In genomic region chr2:92138736-92139135, GRCm38 (mm10) we compare ENCODE assay signal across 22 mouse cellular contexts. TPM values are rescaled to one million over a fixed set of nuclear protein-coding genes. Genes with fewer than 3 reads are reported as not detected.
A peak's percentile ranks its signal among the peaks of the same experiment; 100 is the strongest.
DNase-seq lines count a peak whose midpoint lies in the region; ATAC-seq and TF ChIP-seq lines count a peak whose summit lies in the region.
"Had no signal": no experiment of that assay in that cellular context is flagged by ENCODE, and none has a peak within 500 bp of the region (broad histone marks: within the 10 kb centered on the region; RNA-seq: fewer than 3 reads in every experiment).

No protein-coding gene starts in this region.

- H3K9me3 ChIP-seq in liver, embryonic 12.5 days (replicated peaks) = no peaks in the 10 kb centered on the region
- H3K9me3 ChIP-seq: embryonic facial prominence, embryonic 15.5 days; heart, embryonic 12.5 days; hindbrain, embryonic 15.5 days; intestine, embryonic 15.5 days; limb, embryonic 12.5 days; liver, embryonic 13.5 days; lung, embryonic 15.5 days; midbrain, embryonic 12.5 days; neural tube, embryonic 12.5 days had no signal

- no peaks in the 10 kb centered on the region for H3K4me1 ChIP-seq in heart, adult 2 months (ENCODE audit: control insufficient read depth, insufficient read depth, low read length)
- no peaks in the 10 kb centered on the region for H3K4me1 ChIP-seq in liver, adult 2 months (ENCODE audit: control insufficient read depth, insufficient read depth, low read length)
- H3K4me1 ChIP-seq in liver, embryonic 12.5 days = no peaks in the 10 kb centered on the region
- H3K4me1 ChIP-seq: intestine, embryonic 15.5 days; liver, embryonic 13.5 days; neural tube, embryonic 12.5 days had no signal

- TF ChIP-seq EP300 in heart, adult 2 months (IDR thresholded peaks at IDR 0.05; ENCODE audit: insufficient read depth, low read depth, low read length) = no peak

- intact Hi-C loops in heart, adult 2 months (cut with DNase I) = no loop called here

- H3K4me3 ChIP-seq in heart, adult 2 months = no peak overlapping the region
- no peak overlapping the region for H3K4me3 ChIP-seq in liver, adult 2 months (ENCODE audit: insufficient read depth, low read depth, low read length)
- H3K4me3 ChIP-seq in liver, embryonic 12.5 days = no peak overlapping the region
- H3K4me3 ChIP-seq: embryonic facial prominence, embryonic 15.5 days; heart, embryonic 12.5 days; hindbrain, embryonic 15.5 days; intestine, embryonic 15.5 days; layer of hippocampus, adult 2 months; limb, embryonic 12.5 days; liver, embryonic 13.5 days; lung, embryonic 15.5 days; midbrain, embryonic 12.5 days; neural tube, embryonic 12.5 days had no signal

- no peak for ATAC-seq in liver, embryonic 12.5 days
- ATAC-seq: activated CD4-positive, CD25-positive, alpha-beta regulatory T cell, adult 4 months; forebrain, embryonic 16.5 days; intestine, embryonic 15.5 days had no signal

- no peak for TF ChIP-seq POLR2A in heart, adult 2 months (IDR thresholded peaks at IDR 0.05; ENCODE audit: insufficient read depth, low read depth, low read length)
- no peak for TF ChIP-seq POLR2A in liver, adult 2 months (IDR thresholded peaks at IDR 0.05; ENCODE audit: extremely low read depth, insufficient read depth, low read length)

- TF ChIP-seq CTCF in heart, adult 2 months (IDR thresholded peaks at IDR 0.05) = no peak
- no peak for TF ChIP-seq CTCF in liver, adult 2 months (IDR thresholded peaks at IDR 0.05; ENCODE audit: low read depth, low read length)

- DNase-seq in heart, adult 11 months = peak; percentile 79
- DNase-seq in heart, adult 2 months = no peak
- peak; percentile 3 for DNase-seq in liver, adult 2 months (ENCODE audit: extremely low read depth, low read depth, low spot score)
- DNase-seq in retina, postnatal 7 days (ENCODE audit: low read depth, low spot score) = peak; percentile 6
- DNase-seq in retina, embryonic 14.5 days (ENCODE audit: low spot score) = no peak
- DNase-seq in cerebellum, adult 18-20 months = no peak
- DNase-seq: cerebellum, adult 9-11 months; gastrocnemius, postnatal 10 days; liver, embryonic 13.5 days; retina, postnatal 1 day had no signal

- H3K36me3 ChIP-seq in heart, adult 2 months (ENCODE audit: control insufficient read depth, insufficient read depth, low read length) = no peaks in the 10 kb centered on the region
- no peaks in the 10 kb centered on the region for H3K36me3 ChIP-seq in liver, adult 2 months (ENCODE audit: control insufficient read depth, insufficient read depth, low read length)
- H3K36me3 ChIP-seq in liver, embryonic 12.5 days = no peaks in the 10 kb centered on the region
- H3K36me3 ChIP-seq: embryonic facial prominence, embryonic 15.5 days; heart, embryonic 12.5 days; hindbrain, embryonic 15.5 days; intestine, embryonic 15.5 days; limb, embryonic 12.5 days; liver, embryonic 13.5 days; lung, embryonic 15.5 days; midbrain, embryonic 12.5 days; neural tube, embryonic 12.5 days had no signal

- no peak overlapping the region for H3K4me2 ChIP-seq in liver, embryonic 12.5 days
- H3K4me2 ChIP-seq: embryonic facial prominence, embryonic 15.5 days; heart, embryonic 12.5 days; hindbrain, embryonic 15.5 days; intestine, embryonic 15.5 days; limb, embryonic 12.5 days; liver, embryonic 13.5 days; lung, embryonic 15.5 days; midbrain, embryonic 12.5 days; neural tube, embryonic 12.5 days had no signal

- H3K9ac ChIP-seq in heart, adult 2 months (ENCODE audit: low read depth, low read length) = no peak overlapping the region
- H3K9ac ChIP-seq in liver, adult 2 months (ENCODE audit: low read depth, low read length) = no peak overlapping the region
- H3K9ac ChIP-seq in liver, embryonic 12.5 days = no peak overlapping the region
- H3K9ac ChIP-seq: embryonic facial prominence, embryonic 15.5 days; heart, embryonic 12.5 days; hindbrain, embryonic 15.5 days; intestine, embryonic 15.5 days; limb, embryonic 12.5 days; liver, embryonic 13.5 days; lung, embryonic 15.5 days; midbrain, embryonic 12.5 days; neural tube, embryonic 12.5 days had no signal

- H3K79me2 ChIP-seq in heart, adult 2 months (replicated peaks; ENCODE audit: control insufficient read depth, insufficient read depth, low read length) = no peaks in the 10 kb centered on the region
- no peaks in the 10 kb centered on the region for H3K79me2 ChIP-seq in liver, adult 2 months (ENCODE audit: control insufficient read depth, insufficient read depth, low read length)

- no peaks in the 10 kb centered on the region for H3K27me3 ChIP-seq in heart, adult 2 months (ENCODE audit: control insufficient read depth, insufficient read depth, low read length)
- no peaks in the 10 kb centered on the region for H3K27me3 ChIP-seq in liver, adult 2 months (ENCODE audit: control insufficient read depth, insufficient read depth, low read length)
- H3K27me3 ChIP-seq in liver, embryonic 12.5 days (replicated peaks) = 0 out of 2 replicates have a peak, but pooled peaks cover 12% of the 10 kb centered on the region
- H3K27me3 ChIP-seq: embryonic facial prominence, embryonic 15.5 days; heart, embryonic 12.5 days; hindbrain, embryonic 15.5 days; intestine, embryonic 15.5 days; limb, embryonic 12.5 days; lung, embryonic 15.5 days; midbrain, embryonic 12.5 days; neural tube, embryonic 12.5 days had no signal

- H3K27ac ChIP-seq in heart, adult 2 months = no peak overlapping the region
- no peak overlapping the region for H3K27ac ChIP-seq in liver, adult 2 months (replicated peaks; ENCODE audit: insufficient read depth, low read depth, low read length)
- H3K27ac ChIP-seq in liver, embryonic 12.5 days = no peak overlapping the region
- H3K27ac ChIP-seq: embryonic facial prominence, embryonic 15.5 days; hindbrain, embryonic 15.5 days; intestine, embryonic 15.5 days; layer of hippocampus, adult 2 months; limb, embryonic 12.5 days; liver, embryonic 13.5 days; lung, embryonic 15.5 days; midbrain, embryonic 12.5 days; neural tube, embryonic 12.5 days had no signal

RNA-seq across cellular contexts. Expression of gene Phf21a, which starts 45.8 kb away (rescaled TPM):
- total RNA-seq in heart, adult 2 months (2021) = 10 to 100 TPM; 26.4 to 30.2 TPM
- polyA plus RNA-seq in heart, adult 2 months (2012; rRNA removed) = 27.6 and 29.5 TPM in 2 replicates
- total RNA-seq in liver, adult 2 months (2014; rRNA removed) = 14.5 and 14.8 TPM in 2 replicates
- polyA plus RNA-seq in liver, adult 2 months (2012; rRNA removed) = 8.3 and 11.4 TPM in 2 replicates
- polyA plus RNA-seq in liver, embryonic 12.5 days (2016; fragmentation: Nextera tagmentation; extraction: Ambion mirVana) = 5.6 and 5.9 TPM in 2 replicates

Comparison
In these comparisons a context has a peak if more than half of its experiments do, and no peak if none do; other contexts are left out.
1. DNase-seq: peak in heart, adult 11 months (single experiment), liver, adult 2 months (single experiment) and retina, postnatal 7 days (single experiment); none in heart, adult 2 months (0 of 2), retina, embryonic 14.5 days (single experiment) and cerebellum, adult 18-20 months (0 of 2).